Mouse (Mus musculus): Measurements from ENCODE around the gene Rfx4. TPM values are rescaled to one million over a fixed set of nuclear protein-coding genes. Genes with fewer than 3 reads are reported as not detected.

Rfx4 gene
- polyA plus RNA-seq (2011; ENCODE audit: insufficient read depth, insufficient read length, low read depth, missing spikeins), result 0.29 and 0.30 TPM in 2 replicates

DNA sequence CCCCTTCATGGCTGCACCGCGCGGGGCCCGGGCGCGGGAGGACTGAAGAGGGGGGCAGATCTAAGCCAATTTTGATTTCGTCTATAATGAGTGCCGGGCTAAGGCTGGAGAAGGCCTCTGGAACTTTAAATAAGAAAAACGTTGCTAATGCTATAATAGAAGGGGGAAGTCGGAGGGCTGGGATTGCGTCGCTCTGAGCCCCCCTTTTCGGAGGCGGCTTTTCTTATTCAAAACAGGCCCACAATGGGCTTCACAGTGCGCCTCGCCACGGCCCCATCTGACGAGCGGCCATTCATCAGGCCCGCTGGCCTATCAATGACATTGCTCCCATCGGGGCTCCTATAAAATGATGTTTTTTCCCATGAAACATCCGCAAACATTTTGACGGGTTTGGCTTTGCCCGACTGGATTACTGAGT, at the start of gene Rfx4:
Gene Rfx4 (plus strand): TSS at position 277 of the 418 bp plus-strand sequence.
- no peak within 1 kb of the TSS for H3K27ac ChIP-seq (ENCODE audit: insufficient read depth, low read length)
- H3K36me3 ChIP-seq (ENCODE audit: control insufficient read depth, insufficient read depth, low read length, poor library complexity, severe bottlenecking), result no peaks in the 10 kb centered on the region
- H3K4me1 ChIP-seq (ENCODE audit: control insufficient read depth, insufficient read depth, low read length), result no peaks in the 10 kb centered on the region

GRCm38 (mm10) chr10:84706543-84706942, 49.3 kb upstream of the Rfx4 start:
- no peak overlapping the region for H3K27ac ChIP-seq (ENCODE audit: insufficient read depth, low read length)
- H3K9ac ChIP-seq (ENCODE audit: low read depth, poor library complexity, severe bottlenecking), result no peak overlapping the region
- H3K36me3 ChIP-seq (ENCODE audit: control insufficient read depth, insufficient read depth, low read length, poor library complexity, severe bottlenecking), result 0 out of 2 replicates have a peak, but pooled peaks cover 3% of the 10 kb centered on the region
- TF ChIP-seq CTCF (IDR thresholded peaks at IDR 0.05; ENCODE audit: low read depth, low read length), result no peak
- TF ChIP-seq POLR2A (IDR thresholded peaks at IDR 0.05; ENCODE audit: insufficient read depth, low read length), result no peak
- TF ChIP-seq EP300 (IDR thresholded peaks at IDR 0.05; ENCODE audit: insufficient read depth, low read depth, low read length), result no peak
- H3K9me3 ChIP-seq (replicated peaks; ENCODE audit: control insufficient read depth, insufficient read depth, low read length, poor library complexity, severe bottlenecking), result no peaks in the 10 kb centered on the region
- H3K4me1 ChIP-seq (ENCODE audit: control insufficient read depth, insufficient read depth, low read length), result no peaks in the 10 kb centered on the region
- H3K27me3 ChIP-seq (ENCODE audit: control insufficient read depth, insufficient read depth, low read length, poor library complexity, severe bottlenecking), result no peaks in the 10 kb centered on the region
- no peak overlapping the region for H3K4me3 ChIP-seq (ENCODE audit: low read depth, low read length)

More for the DNA sequence above, at the start of gene Rfx4:
- peak within 1 kb of the TSS; percentile 30 for H3K4me3 ChIP-seq (ENCODE audit: low read depth, low read length)
- TF ChIP-seq POLR2A (IDR thresholded peaks at IDR 0.05; ENCODE audit: insufficient read depth, low read length), result no peak
- peak; percentile 36; the same call in 1 of the 2 replicates for TF ChIP-seq EP300 (IDR thresholded peaks at IDR 0.05; ENCODE audit: insufficient read depth, low read depth, low read length)
- no peak for TF ChIP-seq CTCF (IDR thresholded peaks at IDR 0.05; ENCODE audit: low read depth, low read length)
- peaks cover 40% of the 10 kb centered on the region for H3K27me3 ChIP-seq (ENCODE audit: control insufficient read depth, insufficient read depth, low read length, poor library complexity, severe bottlenecking)
- 0 out of 2 replicates have a peak, but pooled peaks cover 3% of the 10 kb centered on the region for H3K9me3 ChIP-seq (replicated peaks; ENCODE audit: control insufficient read depth, insufficient read depth, low read length, poor library complexity, severe bottlenecking)
- peak within 1 kb of the TSS; percentile 0; the same call in 1 of the 2 replicates for H3K9ac ChIP-seq (ENCODE audit: low read depth, poor library complexity, severe bottlenecking)

DNA sequence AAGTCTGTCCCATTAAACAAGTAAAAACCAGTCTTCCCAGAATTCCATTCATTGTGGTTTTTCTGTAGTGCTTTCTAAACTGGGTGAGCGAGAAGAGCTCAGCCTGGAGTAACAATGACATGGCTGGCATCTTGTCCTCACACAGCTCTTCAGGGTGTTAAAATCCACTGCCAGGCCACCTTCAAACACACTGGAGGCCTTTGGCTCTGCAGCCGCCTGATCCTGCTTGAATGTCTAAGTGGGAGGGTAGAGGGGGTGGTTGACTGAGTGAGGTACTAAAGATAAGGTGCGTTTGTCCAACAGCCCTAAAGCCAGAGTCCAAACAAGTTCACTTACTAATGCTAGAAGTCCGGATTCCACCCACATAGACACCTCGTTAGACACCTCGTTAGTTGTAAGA, 48.6 kb upstream of the Rfx4 start:
- Histone ChIP-seq H3K36me3 (ENCODE audit: control insufficient read depth, insufficient read depth, low read length, poor library complexity, severe bottlenecking) (0 out of 2 replicates have a peak, but pooled peaks cover 3% of the 10 kb centered on the region), H3K27ac (ENCODE audit: insufficient read depth, low read length) (no peak overlapping the region), H3K27me3 (ENCODE audit: control insufficient read depth, insufficient read depth, low read length, poor library complexity, severe bottlenecking) (no peaks in the 10 kb centered on the region), H3K9ac (ENCODE audit: low read depth, poor library complexity, severe bottlenecking) (no peak overlapping the region), H3K9me3 (replicated peaks; ENCODE audit: control insufficient read depth, insufficient read depth, low read length, poor library complexity, severe bottlenecking) (no peaks in the 10 kb centered on the region), H3K4me3 (ENCODE audit: low read depth, low read length) (no peak overlapping the region), H3K4me1 (ENCODE audit: control insufficient read depth, insufficient read depth, low read length) (no peaks in the 10 kb centered on the region)
- no peak for TF ChIP-seq CTCF (IDR thresholded peaks at IDR 0.05; ENCODE audit: low read depth, low read length)
- no peak for TF ChIP-seq POLR2A (IDR thresholded peaks at IDR 0.05; ENCODE audit: insufficient read depth, low read length)
- no peak for TF ChIP-seq EP300 (IDR thresholded peaks at IDR 0.05; ENCODE audit: insufficient read depth, low read depth, low read length)

GRCm38 (mm10) chr10:84707752-84708530, 47.9 kb upstream of the Rfx4 start:
- H3K36me3 ChIP-seq (ENCODE audit: control insufficient read depth, insufficient read depth, low read length, poor library complexity, severe bottlenecking), result 0 out of 2 replicates have a peak, but pooled peaks cover 3% of the 10 kb centered on the region
- no peak overlapping the region for H3K9ac ChIP-seq (ENCODE audit: low read depth, poor library complexity, severe bottlenecking)
- H3K4me1 ChIP-seq (ENCODE audit: control insufficient read depth, insufficient read depth, low read length), result no peaks in the 10 kb centered on the region
- no peak overlapping the region for H3K4me3 ChIP-seq (ENCODE audit: low read depth, low read length)
- TF ChIP-seq EP300 (IDR thresholded peaks at IDR 0.05; ENCODE audit: insufficient read depth, low read depth, low read length) (no peak), POLR2A (IDR thresholded peaks at IDR 0.05; ENCODE audit: insufficient read depth, low read length) (no peak), CTCF (IDR thresholded peaks at IDR 0.05; ENCODE audit: low read depth, low read length) (no peak)
- no peaks in the 10 kb centered on the region for H3K9me3 ChIP-seq (replicated peaks; ENCODE audit: control insufficient read depth, insufficient read depth, low read length, poor library complexity, severe bottlenecking)
- H3K27me3 ChIP-seq (ENCODE audit: control insufficient read depth, insufficient read depth, low read length, poor library complexity, severe bottlenecking), result no peaks in the 10 kb centered on the region
- no peak overlapping the region for H3K27ac ChIP-seq (ENCODE audit: insufficient read depth, low read length)

DNA sequence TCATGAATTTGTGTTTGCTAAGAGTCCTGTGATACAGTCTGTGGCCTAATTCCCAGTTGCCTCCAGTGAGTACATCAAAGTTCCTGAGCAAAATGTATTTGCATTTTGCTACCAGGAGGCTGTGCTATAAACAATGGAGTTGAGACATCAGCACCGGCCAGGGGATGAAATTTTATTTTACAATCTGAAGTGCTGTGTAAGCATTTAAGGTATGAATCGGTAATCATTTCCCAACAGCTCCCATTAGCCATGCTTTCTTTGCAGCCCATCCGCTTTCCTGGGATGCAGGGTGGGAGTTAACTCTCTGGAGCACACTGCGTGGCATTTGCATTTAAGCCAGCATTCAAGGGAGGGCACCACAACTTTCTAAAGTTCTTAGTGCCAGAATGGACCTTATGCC, 45.7 kb upstream of the Rfx4 start:
- H3K27ac ChIP-seq (ENCODE audit: insufficient read depth, low read length), result no peak overlapping the region
- H3K4me3 ChIP-seq (ENCODE audit: low read depth, low read length), result no peak overlapping the region
- no peak for TF ChIP-seq POLR2A (IDR thresholded peaks at IDR 0.05; ENCODE audit: insufficient read depth, low read length)
- TF ChIP-seq EP300 (IDR thresholded peaks at IDR 0.05; ENCODE audit: insufficient read depth, low read depth, low read length), result no peak
- no peak for TF ChIP-seq CTCF (IDR thresholded peaks at IDR 0.05; ENCODE audit: low read depth, low read length)
- H3K4me1 ChIP-seq (ENCODE audit: control insufficient read depth, insufficient read depth, low read length), result no peaks in the 10 kb centered on the region
- no peaks in the 10 kb centered on the region for H3K27me3 ChIP-seq (ENCODE audit: control insufficient read depth, insufficient read depth, low read length, poor library complexity, severe bottlenecking)
- 0 out of 2 replicates have a peak, but pooled peaks cover 3% of the 10 kb centered on the region for H3K36me3 ChIP-seq (ENCODE audit: control insufficient read depth, insufficient read depth, low read length, poor library complexity, severe bottlenecking)
- H3K9me3 ChIP-seq (replicated peaks; ENCODE audit: control insufficient read depth, insufficient read depth, low read length, poor library complexity, severe bottlenecking), result no peaks in the 10 kb centered on the region
- H3K9ac ChIP-seq (ENCODE audit: low read depth, poor library complexity, severe bottlenecking), result no peak overlapping the region

DNA sequence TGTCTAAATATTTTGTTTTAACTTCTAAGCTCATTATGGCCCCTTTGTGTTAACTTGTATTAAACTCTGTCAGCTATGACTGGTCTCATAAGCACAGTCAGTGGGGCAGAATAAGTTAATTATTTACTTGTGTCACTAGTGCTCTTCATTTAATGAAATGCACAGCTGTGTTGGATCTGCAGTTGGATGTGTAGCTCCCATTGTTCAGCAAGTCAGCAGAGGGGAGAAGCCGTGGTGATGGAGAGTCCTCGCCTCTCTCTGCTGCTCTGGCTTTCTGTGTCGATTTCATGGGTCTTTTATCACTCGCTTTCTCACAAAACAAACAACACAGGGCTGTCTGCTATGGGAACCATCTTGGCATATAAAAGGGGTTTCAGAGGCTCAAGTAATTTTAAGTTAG, 45.0 kb upstream of the Rfx4 start:
- Histone ChIP-seq H3K9me3 (replicated peaks; ENCODE audit: control insufficient read depth, insufficient read depth, low read length, poor library complexity, severe bottlenecking) (no peaks in the 10 kb centered on the region), H3K9ac (ENCODE audit: low read depth, poor library complexity, severe bottlenecking) (no peak overlapping the region), H3K27me3 (ENCODE audit: control insufficient read depth, insufficient read depth, low read length, poor library complexity, severe bottlenecking) (no peaks in the 10 kb centered on the region), H3K36me3 (ENCODE audit: control insufficient read depth, insufficient read depth, low read length, poor library complexity, severe bottlenecking) (0 out of 2 replicates have a peak, but pooled peaks cover 3% of the 10 kb centered on the region), H3K27ac (ENCODE audit: insufficient read depth, low read length) (no peak overlapping the region), H3K4me3 (ENCODE audit: low read depth, low read length) (no peak overlapping the region), H3K4me1 (ENCODE audit: control insufficient read depth, insufficient read depth, low read length) (no peaks in the 10 kb centered on the region)
- TF ChIP-seq POLR2A (IDR thresholded peaks at IDR 0.05; ENCODE audit: insufficient read depth, low read length) (no peak), CTCF (IDR thresholded peaks at IDR 0.05; ENCODE audit: low read depth, low read length) (no peak), EP300 (IDR thresholded peaks at IDR 0.05; ENCODE audit: insufficient read depth, low read depth, low read length) (no peak)
